Mouse (Mus musculus) ES-E14 (cell line): ENCODE measurements around the gene Nav2. TPM values are rescaled to one million over a fixed set of nuclear protein-coding genes. Genes with fewer than 3 reads are reported as not detected.

Experiments
- DNase-seq: peaks from one replicate; pipeline ENCODE4 v3.0.0-alpha.2; 2013; ENCODE audit warnings: low read depth, low spot score
- H3K27ac ChIP-seq: 2 replicates; pipeline ENCODE4 v1.5.1; 2012; ENCODE audit warnings: low read depth, mild to moderate bottlenecking, low read length, moderate library complexity, mixed read lengths; ENCODE audit not compliant: poor library complexity, insufficient read depth, severe bottlenecking
- H3K36me3 ChIP-seq: 2 replicates; pipeline ENCODE4 v1.6.1; 2012; ENCODE audit warnings: mild to moderate bottlenecking, low read length, moderate library complexity, mixed read lengths; ENCODE audit not compliant: control insufficient read depth, poor library complexity, insufficient read depth, severe bottlenecking
- H3K4me1 ChIP-seq, 2 experiments: fragments of 150-350 bp in 1 of 2; sonication (generic) in 1 of 2; 2 replicates each; pipeline ENCODE4 v1.6.1; 2012; ENCODE audit warnings: low read length in 2 of 2, mild to moderate bottlenecking in 1 of 2, mixed read lengths in 1 of 2; ENCODE audit not compliant: control insufficient read depth in 2 of 2, insufficient read depth in 2 of 2, poor library complexity in 1 of 2
- H3K4me3 ChIP-seq, 2 experiments: fragments of 150-350 bp in 1 of 2; sonication (generic) in 1 of 2; 2 replicates each; pipeline ENCODE4 v1.5.1; 2012; ENCODE audit warnings: low read length in 2 of 2, low read depth in 1 of 2, mild to moderate bottlenecking in 1 of 2, mixed read lengths in 1 of 2; ENCODE audit not compliant: insufficient read depth in 1 of 2, poor library complexity in 1 of 2, severe bottlenecking in 1 of 2
- H3K9ac ChIP-seq: 2 replicates; pipeline ENCODE4 v1.6.1; 2012; ENCODE audit warnings: low read depth, mild to moderate bottlenecking, low read length, mixed read lengths; ENCODE audit not compliant: poor library complexity, insufficient read depth, severe bottlenecking
- H3K9me3 ChIP-seq: fragments of 150-350 bp; sonication (generic); 2 replicates; pipeline ENCODE4 v1.6.1; 2012; ENCODE audit warnings: low read depth, mild to moderate bottlenecking, low read length; ENCODE audit not compliant: control insufficient read depth, insufficient read depth
- CHD2 ChIP-seq: IDR thresholded peaks from 2 replicates; pipeline ENCODE4 v1.6.1; 2014; ENCODE audit warnings: mild to moderate bottlenecking, low read depth, low read length, inconsistent platforms
- HCFC1 ChIP-seq: IDR thresholded peaks from 2 replicates; pipeline ENCODE4 v1.6.1; 2012; ENCODE audit warnings: low read length, inconsistent platforms, borderline replicate concordance; ENCODE audit not compliant: insufficient read depth
- MAFK ChIP-seq: IDR thresholded peaks from 2 replicates; pipeline ENCODE4 v1.6.1; 2014; ENCODE audit warnings: mild to moderate bottlenecking, low read depth, low read length, inconsistent platforms; ENCODE audit not compliant: insufficient read depth
- ZC3H11A ChIP-seq: IDR thresholded peaks from 2 replicates; pipeline ENCODE4 v1.6.1; 2012; ENCODE audit warnings: low read depth, mild to moderate bottlenecking, inconsistent platforms, low read length, borderline replicate concordance
- ZNF384 ChIP-seq: IDR thresholded peaks from 2 replicates; pipeline ENCODE4 v1.6.1; 2012; ENCODE audit warnings: low read depth, low read length, inconsistent platforms
- in situ Hi-C, 2 experiments: fragments of 600-800 bp; cut with MboI; formaldehyde crosslinking; loops; one replicate each; pipeline ENCODE4 v1.15.1; 2025; ENCODE audit warnings: low sequenced_read_pairs in 2 of 2, inconsistent platforms in 1 of 2; ENCODE audit not compliant: unreplicated experiment in 2 of 2
- total RNA-seq: library from RNA; depleted of rRNA; stranded (reverse); fragments of 300-350 nt; gene quantifications from 2 replicates; pipeline ENCODE4 v1.2.3, GENCODE M21; 2012

Gene Nav2
- total RNA-seq, 1 experiment = 18.2 TPM

DNA sequence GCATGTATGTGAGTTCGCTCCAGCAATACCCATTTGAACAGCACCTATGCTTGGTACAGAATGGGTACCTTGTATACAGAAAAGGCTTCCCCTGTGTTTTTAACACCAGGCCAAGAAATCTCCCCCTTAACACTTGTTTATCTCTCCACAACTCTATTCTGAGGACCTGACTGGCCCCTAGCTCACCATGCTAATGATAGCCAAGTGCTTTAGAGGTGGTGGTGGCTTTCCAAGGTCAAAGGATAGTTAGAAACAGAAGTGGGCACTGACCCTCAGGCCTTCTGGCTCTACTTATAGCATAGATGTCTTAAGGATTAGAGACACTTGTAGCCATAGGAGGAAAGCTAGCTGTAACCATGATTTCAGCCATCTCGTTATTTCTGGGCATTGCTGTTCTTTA, 663.1 kb downstream of the Nav2 start:
- H3K4me1 ChIP-seq = no peaks in the 10 kb centered on the region
- H3K4me3 ChIP-seq = no peak overlapping the region
- in situ Hi-C loops = no loop called here
- DNase-seq = no peak
- no peaks in the 10 kb centered on the region for H3K9me3 ChIP-seq
- peaks cover 18% of the 10 kb centered on the region for H3K36me3 ChIP-seq
- no peak overlapping the region for H3K27ac ChIP-seq
- no peak overlapping the region for H3K9ac ChIP-seq
- no peak for TF ChIP-seq MAFK
- TF ChIP-seq HCFC1 = no peak
- TF ChIP-seq CHD2 = no peak
- TF ChIP-seq ZC3H11A = no peak
- TF ChIP-seq ZNF384 = no peak

DNA sequence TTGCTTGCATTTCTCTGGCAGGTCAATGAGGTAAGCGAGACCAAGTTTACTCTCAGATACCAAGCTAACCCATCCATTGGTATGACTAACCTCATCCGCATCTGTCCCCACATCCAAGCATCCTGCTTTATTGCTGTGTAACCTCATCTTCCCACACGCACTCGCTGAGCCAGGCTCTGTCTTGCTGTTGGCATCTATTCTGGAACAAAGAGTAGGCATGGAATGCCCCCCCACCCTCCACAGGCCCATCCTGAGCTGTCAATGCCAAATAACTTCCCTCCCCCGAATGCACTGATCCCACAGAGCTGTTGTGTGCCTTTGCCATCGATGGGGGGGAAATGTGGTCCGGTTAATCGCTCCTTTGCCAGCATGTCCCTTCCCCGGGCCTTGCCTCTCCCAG, 666.7 kb downstream of the Nav2 start:
- 0 out of 4 replicates have a peak, but pooled peaks cover 0 to 3% of the 10 kb centered on the region in 2 experiments for H3K4me1 ChIP-seq
- in situ Hi-C loops = no loop called here
- H3K36me3 ChIP-seq = peaks cover 20% of the 10 kb centered on the region
- no peak overlapping the region for H3K4me3 ChIP-seq
- no peak overlapping the region for H3K9ac ChIP-seq
- DNase-seq = no peak
- H3K9me3 ChIP-seq = no peaks in the 10 kb centered on the region
- H3K27ac ChIP-seq = no peak overlapping the region
- no peak for TF ChIP-seq ZC3H11A
- TF ChIP-seq ZNF384 = no peak
- TF ChIP-seq MAFK = no peak
- no peak for TF ChIP-seq HCFC1
- no peak for TF ChIP-seq CHD2

DNA sequence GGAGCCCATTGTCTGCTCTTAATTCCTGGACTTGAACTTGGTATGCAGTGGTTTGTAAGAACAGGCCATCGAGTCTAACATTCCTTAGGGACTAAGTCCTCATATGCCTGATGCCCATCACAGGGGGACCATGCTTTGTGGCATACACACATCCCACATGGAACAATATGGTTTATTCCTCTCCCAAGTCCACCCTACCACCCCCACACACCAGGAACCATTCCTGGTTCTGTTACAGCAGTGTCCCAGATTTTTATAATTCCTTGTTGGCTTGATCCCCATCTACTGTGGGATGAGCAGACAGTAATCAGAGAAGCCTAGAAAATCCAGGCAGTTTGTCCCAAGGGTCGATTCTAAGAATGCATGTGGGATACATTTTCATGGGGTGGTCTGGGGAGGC, 668.6 kb downstream of the Nav2 start:
- in situ Hi-C loops = no loop called here
- Histone ChIP-seq H3K4me3 (no peak overlapping the region), H3K9me3 (no peaks in the 10 kb centered on the region), H3K36me3 (peaks cover 16% of the 10 kb centered on the region; the same call in 1 of the 2 replicates), H3K9ac (no peak overlapping the region), H3K27ac (no peak overlapping the region), H3K4me1 (0 out of 4 replicates have a peak, but pooled peaks cover 0 to 3% of the 10 kb centered on the region in 2 experiments)
- TF ChIP-seq ZNF384 (no peak), ZC3H11A (no peak), CHD2 (no peak), HCFC1 (no peak), MAFK (no peak)
- no peak for DNase-seq

DNA sequence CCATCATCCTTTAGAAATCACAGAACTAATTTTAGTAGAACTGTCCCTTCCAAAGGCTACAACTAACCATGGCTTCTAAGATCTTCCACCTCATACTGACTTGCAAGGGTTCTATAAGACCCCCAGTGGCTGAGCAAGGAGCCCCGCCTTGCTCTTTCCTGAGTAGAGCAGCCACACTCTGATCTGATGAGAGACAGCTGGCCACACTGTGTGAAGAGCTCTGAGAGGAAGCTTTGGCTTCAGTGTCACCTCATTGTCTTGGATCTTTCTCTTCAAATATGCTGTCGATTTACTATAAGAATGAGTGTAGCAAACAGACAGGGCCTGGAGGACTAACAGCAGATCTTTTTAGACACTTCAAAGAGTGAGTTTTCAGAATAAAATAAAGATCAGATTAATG, 673.4 kb downstream of the Nav2 start:
- in situ Hi-C loops = no loop called here
- DNase-seq = no peak
- Histone ChIP-seq H3K4me1 (0 out of 4 replicates have a peak, but pooled peaks cover 0 to 3% of the 10 kb centered on the region in 2 experiments), H3K27ac (no peak overlapping the region), H3K9ac (no peak overlapping the region), H3K9me3 (no peaks in the 10 kb centered on the region), H3K36me3 (peaks cover 23% of the 10 kb centered on the region; the same call in 1 of the 2 replicates), H3K4me3 (no peak overlapping the region)
- TF ChIP-seq ZNF384 (no peak), ZC3H11A (no peak)

DNA sequence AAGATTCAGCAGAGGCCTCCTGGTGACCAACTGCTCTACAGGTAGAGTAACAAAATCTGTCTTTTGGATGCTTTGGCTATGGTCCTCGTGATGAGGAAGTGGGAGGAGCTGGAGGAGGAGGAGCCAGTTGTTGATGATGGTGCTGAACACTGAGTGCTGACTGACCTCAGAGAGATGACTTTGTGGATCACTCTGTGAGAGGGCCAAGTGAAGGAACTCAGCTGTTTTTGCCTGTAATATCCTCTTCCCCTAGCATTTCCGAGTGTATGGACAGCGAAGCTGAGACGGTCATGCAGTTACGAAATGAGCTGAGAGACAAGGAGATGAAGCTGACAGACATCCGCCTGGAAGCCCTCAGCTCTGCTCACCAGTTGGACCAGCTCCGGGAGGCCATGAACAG, 674.0 kb downstream of the Nav2 start:
- peaks cover 19% of the 10 kb centered on the region; the same call in 1 of the 2 replicates for H3K36me3 ChIP-seq
- in situ Hi-C loops = no loop called here
- TF ChIP-seq CHD2 = no peak
- no peak for TF ChIP-seq ZNF384
- no peak for TF ChIP-seq HCFC1
- TF ChIP-seq ZC3H11A = no peak
- TF ChIP-seq MAFK = no peak
- no peak overlapping the region for H3K4me3 ChIP-seq
- no peaks in the 10 kb centered on the region for H3K9me3 ChIP-seq
- no peak for DNase-seq
- 0 out of 4 replicates have a peak, but pooled peaks cover 0 to 3% of the 10 kb centered on the region in 2 experiments for H3K4me1 ChIP-seq
- no peak overlapping the region for H3K27ac ChIP-seq
- no peak overlapping the region for H3K9ac ChIP-seq
